Mouse (Mus musculus): ENCODE results near the gene AU040320.

The AU040320 gene

GRCm38 (mm10) chr4:126850019-126850777 lies 96.9 kb downstream of the AU040320 start:
- in situ Hi-C loops (cut with MboI, MseI) = no loop called here

GRCm38 (mm10) chr4:126850778-126851080 lies 97.4 kb downstream of the AU040320 start:
- in situ Hi-C loops (cut with MboI, MseI) = no loop called here

- in situ Hi-C loops (cut with MboI, MseI) = no loop called here
Measured at GRCm38 (mm10) chr4:126852971-126853370, 99.6 kb downstream of the AU040320 start.

- in situ Hi-C loops (cut with MboI, MseI) = no loop called here
Measured at GRCm38 (mm10) chr4:126860268-126860986, 107.1 kb downstream of the AU040320 start.

- in situ Hi-C loops (cut with MboI, MseI) = no loop called here
Measured at GRCm38 (mm10) chr4:126861514-126862266, 108.3 kb downstream of the AU040320 start.

- in situ Hi-C loops (cut with MboI, MseI) = no loop called here
Measured at GRCm38 (mm10) chr4:126868699-126869098, 115.4 kb downstream of the AU040320 start.

- in situ Hi-C loops (cut with MboI, MseI) = no loop called here
Measured at GRCm38 (mm10) chr4:126872717-126873116, 119.4 kb downstream of the AU040320 start.

- in situ Hi-C loops (cut with MboI, MseI) = loop anchor here (10.0 kb wide), 1 partner anchor 765 kb away; no protein-coding TSS in a partner anchor
Measured at GRCm38 (mm10) chr4:126879560-126880275, 126.4 kb downstream of the AU040320 start.

- in situ Hi-C loops (cut with MboI, MseI) = loop anchor here (10.0 kb wide), 1 partner anchor 769 kb away; no protein-coding TSS in a partner anchor
Measured at GRCm38 (mm10) chr4:126883602-126884001, 130.3 kb downstream of the AU040320 start.

- in situ Hi-C loops (cut with MboI, MseI) = loop anchor here (10.0 kb wide), 1 partner anchor 771 kb away; no protein-coding TSS in a partner anchor
Measured at GRCm38 (mm10) chr4:126885953-126886352, 132.6 kb downstream of the AU040320 start.

- in situ Hi-C loops (cut with MboI, MseI) = loop anchor here (10.0 kb wide), 1 partner anchor 775 kb away; no protein-coding TSS in a partner anchor
Measured at GRCm38 (mm10) chr4:126889879-126890278, 136.5 kb downstream of the AU040320 start.

Data from regulatory T cell (primary cell).